Mouse (Mus musculus): Measurements from ENCODE around the gene Sel1l3. TPM values are rescaled to one million over a fixed set of nuclear protein-coding genes. Genes with fewer than 3 reads are reported as not detected.

Sel1l3 gene
- polyA plus RNA-seq, 1 experiment = not detected

DNA sequence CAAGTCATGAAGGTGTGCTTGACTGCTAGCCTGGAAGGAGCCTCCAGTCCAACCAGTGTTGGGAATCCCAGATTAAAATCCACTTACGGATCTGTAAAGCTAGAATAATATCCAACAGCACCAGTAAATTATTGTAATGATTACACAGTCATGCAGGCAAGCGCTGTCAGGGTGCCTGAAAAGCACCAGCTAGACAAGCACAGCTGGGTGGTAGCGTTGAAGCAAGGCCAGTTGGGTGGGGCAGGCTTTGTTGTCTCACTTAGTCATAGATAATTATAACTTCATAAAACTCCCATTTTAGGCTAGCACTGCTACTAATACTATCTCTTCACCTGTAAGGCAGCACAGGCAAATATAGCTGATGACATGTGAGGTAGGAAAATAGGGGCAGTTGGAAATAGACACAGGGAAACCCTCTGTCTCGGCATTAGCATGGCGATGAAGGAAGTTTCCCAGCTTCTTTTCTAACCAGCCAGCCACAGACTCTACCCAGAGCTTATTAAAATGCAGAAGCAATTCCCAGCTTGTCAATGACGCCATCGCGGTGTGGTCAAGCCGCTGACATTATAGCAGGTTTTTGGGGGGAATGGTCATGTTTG, 152.1 kb downstream of the Sel1l3 start:
- no peak overlapping the region for H3K4me3 ChIP-seq (ENCODE audit: insufficient read depth, low read depth, low read length)
- 64% methylated on average over 9 of the region's 9 CpGs for WGBS
- H3K27ac ChIP-seq (ENCODE audit: insufficient read depth, low read depth, low read length) = no peak overlapping the region
- peaks cover 3% of the 10 kb centered on the region for H3K4me1 ChIP-seq (ENCODE audit: control insufficient read depth, insufficient read depth, low read length)
- TF ChIP-seq POLR2A (IDR thresholded peaks at IDR 0.05; ENCODE audit: insufficient read depth, low read depth, low read length) = no peak
- TF ChIP-seq CTCF (IDR thresholded peaks at IDR 0.05; ENCODE audit: insufficient read depth, low read depth, low read length) = no peak

Other genes with a start within 250 kb of the Sel1l3 start
- gene Slc34a2, start 175.8 kb downstream of the Sel1l3 start, polyA plus RNA-seq (2012; ENCODE audit: insufficient read depth, insufficient read length, low replicate concordance, missing spikeins) = not detected in 2 replicates
- gene Smim20, start 53.2 kb upstream of the Sel1l3 start, polyA plus RNA-seq (2012; ENCODE audit: insufficient read depth, insufficient read length, low replicate concordance, missing spikeins) = not detected in 2 replicates